Mouse (Mus musculus) retina, adult 2 months (tissue): ENCODE data around the gene Ttc29.

Source experiments
- DNase-seq: peaks from one replicate; pipeline ENCODE4 v3.0.0-alpha.2; 2012; ENCODE audit warnings: low read depth, low spot score

Ttc29 gene

GRCm38 (mm10) chr8:78420101-78420503 is 207.0 kb downstream of the Ttc29 start:
- DNase-seq: no peak

- DNase-seq: no peak
These were observed 210.8 kb downstream of the Ttc29 start for GRCm38 (mm10) chr8:78423937-78424336.

- DNase-seq: no peak
These were observed 213.4 kb downstream of the Ttc29 start for GRCm38 (mm10) chr8:78426455-78426854.

DNA sequence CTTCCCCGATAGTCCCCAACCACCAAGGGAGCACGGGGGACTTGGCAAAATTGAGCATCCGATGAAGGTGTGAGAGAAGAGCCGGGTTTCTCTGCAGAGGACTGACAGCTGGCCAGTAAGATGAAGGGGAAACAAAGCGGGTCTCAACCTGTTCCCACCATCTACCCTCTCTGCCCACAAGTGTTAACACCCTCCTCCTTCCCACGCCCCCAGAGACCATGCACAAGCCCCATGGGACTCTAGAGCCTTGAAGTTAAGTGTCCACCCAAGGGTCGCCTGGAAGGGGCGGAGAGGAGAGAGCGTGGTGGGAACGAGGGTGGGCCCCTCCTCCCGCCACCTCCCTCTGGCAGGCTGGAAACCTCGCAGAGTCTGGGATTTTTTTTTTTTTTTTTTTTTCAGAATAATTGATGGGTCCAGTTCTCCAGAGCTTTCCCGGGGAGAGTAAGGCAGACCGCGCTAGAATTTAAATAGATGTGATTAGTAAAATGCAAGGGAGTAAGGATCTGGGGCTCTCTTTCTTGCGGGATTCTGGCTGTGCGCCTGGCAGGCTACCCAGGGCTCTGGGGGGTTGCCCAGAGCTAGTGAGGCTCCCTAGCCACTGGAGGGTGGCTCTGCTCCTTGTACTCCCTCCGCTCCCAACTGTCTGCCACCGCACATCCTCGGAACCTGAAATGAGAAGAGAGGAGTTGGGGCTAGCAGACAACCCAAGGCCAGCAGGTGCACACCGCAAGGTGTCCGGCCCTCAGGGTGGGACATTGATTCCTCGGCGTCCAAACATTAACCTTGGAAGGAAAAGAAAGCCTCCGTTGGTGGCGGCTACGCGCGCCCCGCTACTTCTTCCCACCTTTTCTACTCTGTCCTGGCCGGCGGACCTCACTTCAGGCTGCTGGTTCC is 214.0 kb downstream of the Ttc29 start:
- no peak for DNase-seq

DNA sequence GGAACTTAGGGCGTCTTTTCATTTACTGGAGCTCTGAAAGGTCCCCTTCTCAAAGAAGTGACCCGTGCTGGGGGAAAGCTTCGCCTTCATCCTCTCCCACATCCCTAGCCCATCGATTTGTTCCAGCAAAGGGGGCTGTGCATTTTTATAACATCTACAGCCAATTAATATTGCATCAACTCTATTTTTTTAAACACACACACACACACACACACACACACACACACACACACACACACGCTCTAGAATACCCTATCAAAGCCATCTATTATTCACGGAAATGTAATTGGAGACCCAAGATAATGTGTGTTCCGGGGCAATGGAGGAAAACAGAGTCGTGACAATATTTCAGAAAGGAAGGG is 214.7 kb downstream of the Ttc29 start:
- no peak for DNase-seq

- no peak for DNase-seq
These were observed 215.1 kb downstream of the Ttc29 start for GRCm38 (mm10) chr8:78428148-78428547.

GRCm38 (mm10) chr8:78431356-78431755 is 218.3 kb downstream of the Ttc29 start:
- DNase-seq: no peak

DNA sequence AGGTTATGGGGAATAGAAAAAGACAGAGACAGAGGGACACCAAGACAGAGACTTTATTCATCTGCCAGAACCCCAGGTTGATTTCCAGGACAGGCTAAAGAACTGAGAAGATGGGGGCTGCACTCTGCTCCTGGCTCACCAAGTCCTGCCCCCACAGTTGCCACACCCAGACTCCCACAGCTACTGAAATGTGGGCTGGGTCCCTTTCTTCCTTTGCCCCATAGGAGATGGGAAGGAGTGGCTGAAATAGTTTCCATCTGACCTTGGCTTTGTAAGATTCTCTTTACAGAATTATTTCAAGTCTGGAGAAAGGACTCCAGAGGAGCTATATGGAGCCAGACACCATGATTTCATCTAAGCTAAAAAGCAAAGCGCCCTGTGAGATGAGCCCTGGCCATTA is 219.4 kb downstream of the Ttc29 start:
- no peak for DNase-seq

- DNase-seq: no peak
These were observed 220.2 kb downstream of the Ttc29 start for GRCm38 (mm10) chr8:78433318-78433717.

- no peak for DNase-seq
These were observed 221.2 kb downstream of the Ttc29 start for GRCm38 (mm10) chr8:78434340-78434739.

- no peak for DNase-seq
These were observed 221.9 kb downstream of the Ttc29 start for GRCm38 (mm10) chr8:78434823-78435623.

DNA sequence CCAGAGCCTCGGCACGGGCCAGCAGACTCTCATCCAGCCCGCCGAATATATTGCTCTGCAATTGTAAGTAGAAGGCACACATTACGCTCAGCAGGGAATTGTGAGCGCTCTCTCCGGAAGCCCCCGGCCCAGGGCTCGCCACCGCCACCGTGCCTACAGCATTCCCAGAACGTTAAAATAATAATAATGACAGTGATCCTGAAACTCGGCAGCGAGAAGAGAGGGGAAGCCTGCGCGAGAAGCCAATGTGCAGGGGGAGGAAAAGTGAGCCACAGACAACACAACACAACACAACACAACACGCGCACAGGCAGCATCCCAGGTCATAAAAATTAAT is 222.5 kb downstream of the Ttc29 start:
- no peak for DNase-seq

DNA sequence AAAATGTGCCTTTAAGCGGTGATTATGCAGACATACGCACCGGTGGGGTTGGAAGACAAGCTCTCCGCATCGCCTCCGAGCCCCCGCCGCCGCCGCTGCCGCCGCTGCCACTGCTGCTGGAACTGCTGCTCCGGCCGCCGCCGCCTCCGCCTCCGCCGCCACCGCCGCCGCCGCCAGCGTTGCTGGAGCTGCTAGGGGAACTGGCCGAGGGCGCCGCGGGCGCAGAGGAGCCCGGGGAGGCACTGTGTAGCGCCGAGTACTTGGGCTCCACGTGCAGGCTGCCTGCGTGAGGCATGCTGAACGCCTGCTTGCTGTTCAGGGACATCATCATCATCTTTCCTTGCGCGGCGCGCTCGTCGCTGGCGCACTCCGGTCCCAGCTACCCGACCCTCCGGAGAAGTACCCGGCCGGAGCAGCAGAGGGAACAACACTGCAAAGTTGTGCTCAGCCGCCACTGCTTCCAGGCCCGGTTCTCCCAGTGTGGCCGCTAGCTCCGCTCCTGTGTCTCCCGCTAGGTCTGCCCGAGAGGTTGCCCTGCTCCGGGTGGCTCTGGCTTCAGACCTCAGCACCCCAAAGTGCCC is 223.1 kb downstream of the Ttc29 start, which contains the start of gene Pou4f2:
TSS of gene Pou4f2 (minus strand) at position 575 of the 581 bp plus-strand sequence.
- DNase-seq: no peak

DNA sequence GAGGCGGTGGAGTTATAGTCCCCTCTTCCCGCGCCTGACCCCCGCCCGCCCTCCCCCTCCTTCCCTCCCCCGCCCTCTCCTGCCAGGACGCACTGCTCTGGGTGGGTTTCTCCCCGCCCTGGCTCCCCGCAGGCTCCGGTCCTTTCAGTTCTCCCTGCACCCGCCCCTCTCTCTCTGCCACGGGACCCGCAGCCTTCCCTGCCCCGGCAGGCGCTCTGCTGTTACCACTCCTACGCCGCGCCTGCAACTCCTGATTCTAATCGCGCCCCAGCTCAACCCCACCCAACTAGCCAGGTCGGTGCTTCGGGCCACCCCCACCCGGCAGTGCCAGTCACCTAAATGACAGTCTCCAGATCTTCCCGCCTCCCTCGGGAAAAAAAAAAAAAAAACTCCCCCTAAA is 223.6 kb downstream of the Ttc29 start:
- DNase-seq: no peak

GRCm38 (mm10) chr8:78437140-78438045 is 224.3 kb downstream of the Ttc29 start:
- no peak for DNase-seq

DNA sequence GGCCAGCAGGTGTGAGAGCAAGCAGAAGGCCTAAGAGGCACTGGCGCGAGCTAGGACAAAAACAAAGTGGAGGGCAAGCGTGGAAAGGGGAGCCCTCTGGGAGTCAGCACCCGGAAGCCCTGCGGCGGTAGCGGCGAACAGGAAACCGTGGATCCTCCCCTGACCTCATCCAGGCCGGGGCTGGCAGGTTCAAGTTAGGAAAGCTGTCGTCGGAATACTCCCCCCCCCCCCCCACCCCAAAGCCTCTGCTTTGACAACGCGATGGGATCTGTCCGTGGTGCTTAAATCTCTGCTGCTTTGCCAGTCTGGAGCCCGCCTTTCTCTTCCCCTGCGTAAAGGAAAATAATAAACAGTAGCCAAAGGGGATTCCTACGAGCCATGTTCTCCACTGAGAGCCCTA is 225.0 kb downstream of the Ttc29 start:
- no peak for DNase-seq

- DNase-seq: no peak
These were observed 229.7 kb downstream of the Ttc29 start for GRCm38 (mm10) chr8:78442781-78443180.
